Mouse (Mus musculus) CH12.LX (cell line): ENCODE results near the gene Thrsp. TPM values are rescaled to one million over a fixed set of nuclear protein-coding genes. Genes with fewer than 3 reads are reported as not detected.

Experiments used
- DNase-seq: peaks from one replicate; pipeline ENCODE4 v3.0.0-alpha.2; 2013; ENCODE audit errors: extremely low read depth
- H3K27ac ChIP-seq: 2 replicates; pipeline ENCODE4 v1.5.1; 2012; ENCODE audit warnings: low read depth, mild to moderate bottlenecking, control low read depth, moderate library complexity; ENCODE audit not compliant: insufficient read depth
- H3K27me3 ChIP-seq: replicated peaks from 2 replicates; pipeline ENCODE3; 2012; ENCODE audit warnings: inconsistent platforms
- H3K36me3 ChIP-seq, 2 experiments: replicated peaks in 1 of 2; 2 replicates each; pipeline versions ENCODE3 to v1.6.1; 2012; ENCODE audit warnings: inconsistent platforms in 1 of 2, low read length in 1 of 2, mild to moderate bottlenecking in 1 of 2, mixed read lengths in 1 of 2, moderate library complexity in 1 of 2; ENCODE audit not compliant: control insufficient read depth in 1 of 2, insufficient read depth in 1 of 2
- H3K4me1 ChIP-seq, 2 experiments: 2 replicates each; pipeline ENCODE4 v1.6.1; 2012; ENCODE audit warnings: inconsistent platforms in 1 of 2, moderate library complexity in 1 of 2; ENCODE audit not compliant: insufficient read depth in 2 of 2, control insufficient read depth in 1 of 2
- H3K4me2 ChIP-seq: 2 replicates; pipeline ENCODE4 v1.6.1; 2012; ENCODE audit warnings: low read depth, mild to moderate bottlenecking, control low read depth; ENCODE audit not compliant: poor library complexity, insufficient read depth, severe bottlenecking
- H3K4me3 ChIP-seq, 3 experiments: fragments of 150-350 bp in 1 of 3; sonication (generic) in 1 of 3; replicated peaks in 1 of 3; 2 replicates each; pipeline versions ENCODE3 to v1.5.1; 2011 to 2012; ENCODE audit warnings: low read depth in 2 of 3, low read length in 2 of 3, mild to moderate bottlenecking in 2 of 3, moderate library complexity in 2 of 3, control low read depth in 1 of 3, improper control_type of control experiment in 1 of 3, inconsistent platforms in 1 of 3, mixed read lengths in 1 of 3; ENCODE audit not compliant: poor library complexity in 1 of 3
- H3K79me2 ChIP-seq: replicated peaks from 2 replicates; pipeline ENCODE4 v1.6.1; 2012; ENCODE audit warnings: mild to moderate bottlenecking, moderate library complexity; ENCODE audit not compliant: control insufficient read depth, poor library complexity, insufficient read depth, severe bottlenecking; ENCODE audit errors: extremely low read depth
- H3K9ac ChIP-seq: 2 replicates; pipeline ENCODE4 v1.6.1; 2012; ENCODE audit warnings: low read depth, mild to moderate bottlenecking, control low read depth, moderate library complexity; ENCODE audit not compliant: insufficient read depth
- H3K9me3 ChIP-seq: replicated peaks from 2 replicates; pipeline ENCODE3; 2012; ENCODE audit warnings: low read length, inconsistent platforms, mixed read lengths
- BHLHE40 ChIP-seq: IDR thresholded peaks from 2 replicates; pipeline ENCODE4 v1.6.1; 2011; ENCODE audit warnings: mild to moderate bottlenecking, low read depth, low read length, improper control_type of control experiment
- CHD1 ChIP-seq: IDR thresholded peaks from 2 replicates; pipeline ENCODE4 v1.6.1; 2012; ENCODE audit warnings: low read depth, low read length, improper control_type of control experiment, inconsistent platforms
- CHD2 ChIP-seq: IDR thresholded peaks from 2 replicates; pipeline ENCODE4 v1.6.1; 2011; ENCODE audit warnings: low read length, improper control_type of control experiment
- CTCF ChIP-seq, 2 experiments: IDR thresholded peaks in 1 of 2; conservative IDR thresholded peaks in 1 of 2; 2 replicates each; pipeline ENCODE4 v1.5.1; 2011 to 2012; ENCODE audit warnings: low read depth in 2 of 2, low read length in 2 of 2, improper control_type of control experiment in 1 of 2, inconsistent platforms in 1 of 2, mild to moderate bottlenecking in 1 of 2, moderate library complexity in 1 of 2
- E2F4 ChIP-seq: IDR thresholded peaks from 2 replicates; pipeline ENCODE4 v1.6.1; 2011; ENCODE audit warnings: low read depth, low read length, improper control_type of control experiment; ENCODE audit not compliant: insufficient replicate concordance
- ELF1 ChIP-seq: IDR thresholded peaks from 2 replicates; pipeline ENCODE4 v1.6.1; 2014; ENCODE audit warnings: low read depth, mild to moderate bottlenecking, inconsistent platforms, low read length, improper control_type of control experiment
- EP300 ChIP-seq: IDR thresholded peaks from 2 replicates; pipeline ENCODE4 v1.6.1; 2011; ENCODE audit warnings: low read length, improper control_type of control experiment
- ETS1 ChIP-seq: conservative IDR thresholded peaks from 2 replicates; pipeline ENCODE4 v1.6.1; 2012; ENCODE audit warnings: low read depth, mild to moderate bottlenecking, inconsistent platforms, low read length, improper control_type of control experiment, moderate library complexity
- GABPA ChIP-seq: IDR thresholded peaks from 2 replicates; pipeline ENCODE4 v1.6.1; 2012; ENCODE audit warnings: low read depth, low read length, improper control_type of control experiment, inconsistent platforms; ENCODE audit not compliant: insufficient replicate concordance
- HCFC1 ChIP-seq: IDR thresholded peaks from 2 replicates; pipeline ENCODE4 v1.6.1; 2012; ENCODE audit warnings: low read depth, mild to moderate bottlenecking, inconsistent platforms, low read length, improper control_type of control experiment
- IRF4 ChIP-seq: IDR thresholded peaks from 2 replicates; pipeline ENCODE4 v1.6.1; 2014; ENCODE audit warnings: low read depth, mild to moderate bottlenecking, inconsistent platforms, low read length, improper control_type of control experiment
- JUN ChIP-seq: IDR thresholded peaks from 2 replicates; pipeline ENCODE4 v1.6.1; 2011; ENCODE audit warnings: low read depth, mild to moderate bottlenecking, low read length, improper control_type of control experiment, moderate library complexity; ENCODE audit not compliant: insufficient read depth
- JUND ChIP-seq: conservative IDR thresholded peaks from 2 replicates; pipeline ENCODE4 v1.6.1; 2011; ENCODE audit warnings: low read depth, low read length, improper control_type of control experiment
- KAT2A ChIP-seq: IDR thresholded peaks from 2 replicates; pipeline ENCODE4 v1.6.1; 2012; ENCODE audit warnings: low read length, improper control_type of control experiment, inconsistent platforms; ENCODE audit not compliant: insufficient replicate concordance
- MAFK ChIP-seq: IDR thresholded peaks from 2 replicates; pipeline ENCODE4 v1.6.1; 2011; ENCODE audit warnings: low read length, improper control_type of control experiment; ENCODE audit not compliant: insufficient replicate concordance
- MAX ChIP-seq: IDR thresholded peaks from 2 replicates; pipeline ENCODE4 v1.6.1; 2011; ENCODE audit warnings: low read length, improper control_type of control experiment
- MAZ ChIP-seq: IDR thresholded peaks from 2 replicates; pipeline ENCODE4 v1.6.1; 2012; ENCODE audit warnings: low read depth, mild to moderate bottlenecking, inconsistent platforms, low read length, improper control_type of control experiment, moderate library complexity
- MEF2A ChIP-seq: IDR thresholded peaks from 2 replicates; pipeline ENCODE4 v1.6.1; 2014; ENCODE audit warnings: low read depth, mild to moderate bottlenecking, inconsistent platforms, low read length, improper control_type of control experiment, borderline replicate concordance
- MXI1 ChIP-seq: IDR thresholded peaks from 2 replicates; pipeline ENCODE4 v1.6.1; 2011; ENCODE audit warnings: mild to moderate bottlenecking, low read depth, low read length, improper control_type of control experiment
- MYC ChIP-seq: IDR thresholded peaks from 2 replicates; pipeline ENCODE4 v1.6.1; 2011; ENCODE audit warnings: low read depth, mild to moderate bottlenecking, improper control_type of control experiment, low read length
- NELFE ChIP-seq: IDR thresholded peaks from 2 replicates; pipeline ENCODE4 v1.6.1; 2011; ENCODE audit warnings: low read depth, low read length, improper control_type of control experiment
- NRF1 ChIP-seq: IDR thresholded peaks from 2 replicates; pipeline ENCODE4 v1.6.1; 2014; ENCODE audit warnings: low read depth, mild to moderate bottlenecking, inconsistent platforms, low read length, improper control_type of control experiment, moderate library complexity
- PAX5 ChIP-seq: IDR thresholded peaks from 2 replicates; pipeline ENCODE4 v1.6.1; 2012; ENCODE audit warnings: low read length, inconsistent platforms, mixed read lengths
- POLR2A ChIP-seq: IDR thresholded peaks from 2 replicates; pipeline ENCODE4 v1.6.1; 2011; ENCODE audit warnings: low read depth, mild to moderate bottlenecking, improper control_type of control experiment, low read length
- POLR2AphosphoS2 ChIP-seq: IDR thresholded peaks from 2 replicates; pipeline ENCODE4 v1.6.1; 2011; ENCODE audit warnings: low read depth, low read length, improper control_type of control experiment
- RAD21 ChIP-seq: IDR thresholded peaks from 2 replicates; pipeline ENCODE4 v1.6.1; 2011; ENCODE audit warnings: low read depth, mild to moderate bottlenecking, low read length, improper control_type of control experiment, moderate library complexity
- RCOR1 ChIP-seq: conservative IDR thresholded peaks from 2 replicates; pipeline ENCODE4 v1.6.1; 2012; ENCODE audit warnings: low read depth, mild to moderate bottlenecking, inconsistent platforms, low read length, improper control_type of control experiment
- SIN3A ChIP-seq: IDR thresholded peaks from 2 replicates; pipeline ENCODE4 v1.6.1; 2012; ENCODE audit warnings: low read length, improper control_type of control experiment, inconsistent platforms
- SMC3 ChIP-seq: IDR thresholded peaks from 2 replicates; pipeline ENCODE4 v1.6.1; 2011; ENCODE audit warnings: low read depth, low read length, improper control_type of control experiment
- TBP ChIP-seq: conservative IDR thresholded peaks from 2 replicates; pipeline ENCODE4 v1.6.1; 2011; ENCODE audit warnings: low read depth, low read length, improper control_type of control experiment
- TCF12 ChIP-seq: IDR thresholded peaks from 2 replicates; pipeline ENCODE4 v1.6.1; 2014; ENCODE audit warnings: low read depth, mild to moderate bottlenecking, inconsistent platforms, low read length, improper control_type of control experiment
- UBTF ChIP-seq: IDR thresholded peaks from 2 replicates; pipeline ENCODE4 v1.6.1; 2012; ENCODE audit warnings: low read depth, mild to moderate bottlenecking, inconsistent platforms, low read length, improper control_type of control experiment, moderate library complexity
- USF1 ChIP-seq: IDR thresholded peaks from 2 replicates; pipeline ENCODE4 v1.6.1; 2014; ENCODE audit warnings: low read depth, mild to moderate bottlenecking, inconsistent platforms, low read length, improper control_type of control experiment
- USF2 ChIP-seq: conservative IDR thresholded peaks from 2 replicates; pipeline ENCODE4 v1.6.1; 2011; ENCODE audit warnings: low read depth, low read length, improper control_type of control experiment
- ZC3H11A ChIP-seq: IDR thresholded peaks from 2 replicates; pipeline ENCODE4 v1.6.1; 2012; ENCODE audit warnings: low read depth, mild to moderate bottlenecking, inconsistent platforms, low read length, improper control_type of control experiment
- ZKSCAN1 ChIP-seq: IDR thresholded peaks from 2 replicates; pipeline ENCODE4 v1.6.1; 2012; ENCODE audit warnings: low read depth, inconsistent platforms, low read length, improper control_type of control experiment, borderline replicate concordance
- ZMIZ1 ChIP-seq: IDR thresholded peaks from 2 replicates; pipeline ENCODE4 v1.6.1; 2012; ENCODE audit warnings: low read depth, mild to moderate bottlenecking, inconsistent platforms, low read length, improper control_type of control experiment
- ZNF384 ChIP-seq: IDR thresholded peaks from 2 replicates; pipeline ENCODE4 v1.6.1; 2012; ENCODE audit warnings: low read depth, low read length, improper control_type of control experiment, inconsistent platforms
- dilution Hi-C: fragments of 300-500 bp; cut with MboI; formaldehyde crosslinking; loops from 2 replicates; pipeline ENCODE4 v1.14.3; 2020; ENCODE audit warnings: low sequenced_read_pairs; ENCODE audit not compliant: extremely low pct_unique_long_range_greater_than_20kb, extremely low pct_ligation_motif_present
- in situ Hi-C: fragments of 300-500 bp; cut with MboI; formaldehyde crosslinking; loops from 3 replicates; pipeline ENCODE4 v1.14.3; 2019; ENCODE audit warnings: low sequenced_read_pairs, low pct_ligation_motif_present, low pct_unique_long_range_greater_than_20kb, mixed read lengths
- polyA plus RNA-seq: library from polyadenylated mRNA; unstranded; fragments of >175 nt; gene quantifications from 2 replicates; pipeline ENCODE4 v1.2.1, GENCODE M21; 2012; ENCODE audit warnings: low read depth; ENCODE audit not compliant: insufficient read length
- total RNA-seq, 2 experiments: library from RNA; depleted of rRNA; stranded (reverse); fragments of 300-350 nt in 1 of 2; fragments of >200 nt in 1 of 2; gene quantifications; 2 replicates each; pipeline ENCODE4 v1.2.3; 2012 to 2014

The Thrsp gene
- total and polyA plus RNA-seq, 3 experiments: not detected

GRCm38 (mm10) chr7:97399960-97400715, 17.4 kb downstream of the Thrsp start, which contains the start of gene Ndufc2:
Gene Ndufc2 (plus strand): TSS chr7:97400003.
- peak; percentile 86 for DNase-seq
- peaks cover 4% of the 10 kb centered on the region for H3K9me3 ChIP-seq
- in situ Hi-C loops (no loop called here), dilution Hi-C loops (no loop called here)
- peaks cover 0 to 30% of the 10 kb centered on the region in 2 experiments for H3K36me3 ChIP-seq
- peak within 1 kb of the TSS; percentile 84 to 94 (median 90) for H3K4me3 ChIP-seq
- H3K4me1 ChIP-seq: peaks cover 21 to 34% of the 10 kb centered on the region in 2 experiments
- H3K4me2 ChIP-seq: peak within 1 kb of the TSS; percentile 99
- H3K9ac ChIP-seq: peak within 1 kb of the TSS; percentile 81
- peaks cover 41% of the 10 kb centered on the region for H3K79me2 ChIP-seq
- TF ChIP-seq POLR2AphosphoS2: peak; percentile 88
- TF ChIP-seq EP300: no peak
- TF ChIP-seq RAD21: no peak
- peak; percentile 95 for TF ChIP-seq POLR2A
- no peak for TF ChIP-seq ZC3H11A
- no peak for TF ChIP-seq E2F4
- TF ChIP-seq CHD1: peak; percentile 66; the same call in 1 of the 2 replicates
- no peak for TF ChIP-seq PAX5
- TF ChIP-seq USF1: no peak
- TF ChIP-seq ELF1: peak; percentile 55; the same call in 1 of the 2 replicates
- TF ChIP-seq RCOR1: no peak
- TF ChIP-seq MAZ: peak; percentile 83; the same call in 1 of the 2 replicates
- TF ChIP-seq MAX: peak; percentile 85
- TF ChIP-seq IRF4: peak; percentile 75
- TF ChIP-seq TBP: peak; percentile 97
- no peak for TF ChIP-seq ZNF384
- TF ChIP-seq SIN3A: peak; percentile 89
- TF ChIP-seq ETS1: no peak
- TF ChIP-seq BHLHE40: peak; percentile 50; the same call in 1 of the 2 replicates
- no peak for TF ChIP-seq SMC3
- TF ChIP-seq MEF2A: peak; percentile 69
- no peak for TF ChIP-seq ZKSCAN1
- peak; percentile 71 for TF ChIP-seq MXI1
- no peak for TF ChIP-seq JUND
- no peak for TF ChIP-seq USF2
- TF ChIP-seq GABPA: no peak; the same call in 1 of the 2 replicates
- TF ChIP-seq ZMIZ1: peak; percentile 84; the same call in 1 of the 2 replicates
- no peak; the same call in 1 of the 2 replicates for TF ChIP-seq CHD2
- TF ChIP-seq KAT2A: peak; percentile 81; the same call in 1 of the 2 replicates
- TF ChIP-seq JUN: no peak
- TF ChIP-seq HCFC1: peak; percentile 85
- 0 out of 2 replicates have a peak, but pooled peaks have one; percentile 23 for TF ChIP-seq MAFK
- TF ChIP-seq CTCF (conservative IDR thresholded peaks at IDR 0.05 in 1 of 2, IDR thresholded peaks at IDR 0.05 in 1 of 2; ENCODE audit: low read depth in 2 of 2, low read length in 2 of 2): no peak
- 0 out of 2 replicates have a peak, but pooled peaks have one; percentile 55 for TF ChIP-seq UBTF
- TF ChIP-seq NELFE: peak; percentile 91
- peak; percentile 99 for TF ChIP-seq TCF12
- TF ChIP-seq NRF1: peak; percentile 47; the same call in 1 of the 2 replicates
- TF ChIP-seq MYC: 0 out of 2 replicates have a peak, but pooled peaks have one; percentile 60
- no peaks in the 10 kb centered on the region for H3K27me3 ChIP-seq
- H3K27ac ChIP-seq: peak within 1 kb of the TSS; percentile 5; the same call in 1 of the 2 replicates
